Mouse (Mus musculus) megakaryocyte, embryonic 14.5 days (primary cell): Measurements from ENCODE around the gene Zscan2. TPM values are rescaled to one million over a fixed set of nuclear protein-coding genes. Genes with fewer than 3 reads are reported as not detected.

Experiments used
- H3K27me3 ChIP-seq: replicated peaks from 2 replicates; pipeline ENCODE3; 2012; ENCODE audit warnings: inconsistent platforms
- H3K36me3 ChIP-seq: replicated peaks from 2 replicates; pipeline ENCODE3; 2012; ENCODE audit warnings: low read length, inconsistent platforms, mixed read lengths
- H3K4me1 ChIP-seq: 2 replicates; pipeline ENCODE4 v1.6.1; 2012; ENCODE audit warnings: inconsistent platforms
- H3K4me3 ChIP-seq: replicated peaks from 2 replicates; pipeline ENCODE3; 2012; ENCODE audit warnings: moderate library complexity, mild to moderate bottlenecking, inconsistent platforms
- H3K9me3 ChIP-seq: 2 replicates; pipeline ENCODE4 v1.6.1; 2012; ENCODE audit warnings: inconsistent platforms
- FLI1 ChIP-seq: IDR thresholded peaks from 2 replicates; pipeline ENCODE4 v1.6.1; 2012; ENCODE audit warnings: low read length, inconsistent platforms, mixed read lengths
- GATA1 ChIP-seq: IDR thresholded peaks from 3 replicates; pipeline ENCODE4 v1.6.1; 2012; ENCODE audit warnings: mixed read lengths, low read length, inconsistent platforms, borderline replicate concordance
- polyA plus RNA-seq: library from polyadenylated mRNA; stranded (reverse); fragments of >175 nt; gene quantifications from 2 replicates; pipeline ENCODE4 v1.2.3, GENCODE M21; 2012; ENCODE audit warnings: low replicate concordance; ENCODE audit not compliant: insufficient read depth

Zscan2 gene
- polyA plus RNA-seq, 1 experiment: 3.6 TPM

DNA sequence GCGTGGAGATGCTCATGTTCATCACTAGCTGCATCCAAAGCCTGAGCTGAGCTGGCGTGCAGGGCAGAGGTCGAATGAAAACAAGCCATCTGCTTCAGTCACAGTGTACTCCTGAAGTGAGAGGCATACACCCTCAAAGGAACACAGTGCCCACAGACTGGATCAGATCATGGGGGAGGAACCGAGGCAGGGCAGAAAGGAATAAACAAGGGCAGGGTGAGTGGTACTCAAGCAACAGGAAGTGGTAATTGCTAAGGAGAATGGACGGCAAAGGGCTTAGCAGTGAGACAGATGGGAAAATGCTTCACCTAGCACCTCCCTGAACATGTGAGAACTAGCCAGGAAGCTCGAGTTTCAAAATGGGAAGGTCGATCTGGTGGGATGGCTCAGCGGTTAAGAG is 51.8 kb downstream of the Zscan2 start:
- H3K36me3 ChIP-seq: peaks cover 82% of the 10 kb centered on the region
- no peaks in the 10 kb centered on the region for H3K9me3 ChIP-seq

DNA sequence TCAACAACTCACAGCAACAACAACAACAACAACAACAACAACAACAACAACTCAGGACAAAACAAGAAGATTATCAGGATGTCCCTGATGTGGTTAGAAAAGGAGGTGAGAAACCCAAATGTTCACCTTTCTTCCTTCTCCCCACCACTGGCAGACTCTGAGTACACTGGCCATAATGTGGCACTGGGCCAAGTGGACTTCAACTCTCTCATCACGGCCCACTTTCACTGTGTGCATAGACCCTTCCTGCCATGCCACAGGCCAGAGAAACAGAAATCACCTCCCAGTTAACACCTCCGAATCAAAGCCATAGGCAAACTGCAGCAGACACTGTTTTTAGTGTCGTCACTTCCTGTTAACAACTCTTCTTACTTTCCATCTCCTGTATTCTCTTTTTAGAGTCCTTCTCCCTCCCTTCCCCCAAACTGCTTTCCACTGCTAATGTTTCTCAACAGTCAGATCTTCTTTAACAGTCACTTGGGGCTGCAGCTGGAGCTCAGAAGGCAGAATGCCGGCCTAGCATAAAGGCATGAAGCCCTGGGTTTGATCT is 57.3 kb downstream of the Zscan2 start:
- Histone ChIP-seq H3K9me3 (no peaks in the 10 kb centered on the region), H3K36me3 (peaks cover 88% of the 10 kb centered on the region), H3K4me3 (no peak overlapping the region), H3K4me1 (peaks cover 40% of the 10 kb centered on the region), H3K27me3 (no peaks in the 10 kb centered on the region)
- no peak for TF ChIP-seq GATA1
- no peak for TF ChIP-seq FLI1

More for the DNA sequence above, 51.8 kb downstream of the Zscan2 start:
- TF ChIP-seq FLI1: no peak
- Histone ChIP-seq H3K4me1 (peaks cover 18% of the 10 kb centered on the region), H3K27me3 (no peaks in the 10 kb centered on the region), H3K4me3 (no peak overlapping the region)

DNA sequence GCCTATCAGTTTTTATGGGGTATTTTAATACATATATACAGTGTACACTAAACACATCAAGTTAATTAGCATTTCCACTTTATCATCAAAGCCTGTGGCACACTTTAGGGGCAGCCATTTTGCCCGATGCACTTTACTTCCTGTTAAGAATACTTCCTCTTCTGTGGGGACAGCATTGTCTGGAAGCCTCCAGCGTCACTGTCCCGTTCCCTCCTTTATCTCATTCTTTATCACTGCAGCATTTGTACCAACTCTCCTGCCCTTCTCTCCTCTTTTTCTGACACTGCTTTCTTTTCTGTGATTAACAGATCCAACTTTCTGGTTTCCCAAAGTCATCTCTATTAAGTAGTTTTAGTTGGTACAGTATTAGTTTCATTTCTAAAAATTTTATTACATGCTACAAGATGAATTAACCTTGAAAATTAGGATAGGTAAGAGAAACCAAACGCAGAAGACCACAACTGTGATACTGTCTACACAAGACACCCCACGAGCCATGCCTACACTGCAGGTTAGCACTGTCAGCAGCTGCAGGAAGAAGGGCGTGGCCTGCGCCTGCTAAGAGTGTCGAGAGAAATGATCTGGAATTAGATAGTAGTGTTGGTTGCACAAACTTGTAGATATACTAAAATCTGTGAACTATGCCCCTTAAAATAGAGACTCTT is 58.4 kb downstream of the Zscan2 start:
- Histone ChIP-seq H3K36me3 (peaks cover 87% of the 10 kb centered on the region), H3K9me3 (no peaks in the 10 kb centered on the region), H3K4me3 (peak overlapping the region; percentile 85), H3K27me3 (no peaks in the 10 kb centered on the region), H3K4me1 (peaks cover 43% of the 10 kb centered on the region)
- no peak for TF ChIP-seq GATA1
- TF ChIP-seq FLI1: no peak

DNA sequence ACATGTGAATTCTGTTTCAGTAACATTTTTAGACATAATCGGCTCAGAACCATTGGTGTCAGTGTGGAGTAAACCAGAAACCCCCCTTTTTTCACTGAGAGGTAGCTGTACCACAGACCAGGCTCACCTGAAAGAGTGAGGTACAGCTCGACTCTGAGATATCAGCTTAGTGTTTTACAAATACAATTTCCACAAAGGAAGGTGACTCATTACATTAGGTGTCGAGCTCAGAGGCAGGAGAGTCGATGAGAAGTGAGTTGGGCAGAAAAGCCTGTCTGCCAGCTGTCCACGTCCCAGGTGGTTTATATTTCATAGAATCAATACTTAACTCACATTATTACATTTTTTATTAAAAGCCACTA is 58.9 kb downstream of the Zscan2 start:
- Histone ChIP-seq H3K4me1 (peaks cover 45% of the 10 kb centered on the region), H3K4me3 (no peak overlapping the region), H3K36me3 (peaks cover 87% of the 10 kb centered on the region), H3K9me3 (no peaks in the 10 kb centered on the region), H3K27me3 (no peaks in the 10 kb centered on the region)
- no peak for TF ChIP-seq FLI1
- no peak for TF ChIP-seq GATA1

DNA sequence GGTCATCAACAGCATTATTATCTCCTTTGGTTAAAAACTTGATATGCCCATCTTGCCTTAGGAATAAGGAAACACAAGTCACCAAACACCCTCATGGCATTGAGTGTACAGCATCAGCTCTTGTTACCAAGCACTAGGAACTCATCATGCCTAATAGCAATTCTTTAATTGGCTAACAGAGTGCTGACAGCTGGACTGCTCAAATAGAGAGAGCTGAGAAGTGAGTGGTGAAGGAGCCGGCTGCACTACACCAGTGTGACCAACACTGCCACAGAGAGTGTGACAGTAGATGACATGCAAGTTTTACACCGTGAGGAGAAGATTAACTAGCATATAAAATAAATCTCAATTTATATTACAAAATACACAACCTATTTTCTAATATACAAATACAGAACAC is 62.4 kb downstream of the Zscan2 start:
- TF ChIP-seq FLI1: no peak
- TF ChIP-seq GATA1: no peak
- peaks cover 55% of the 10 kb centered on the region for H3K4me1 ChIP-seq
- no peaks in the 10 kb centered on the region for H3K9me3 ChIP-seq
- no peaks in the 10 kb centered on the region for H3K27me3 ChIP-seq
- H3K36me3 ChIP-seq: peaks cover 84% of the 10 kb centered on the region
- no peak overlapping the region for H3K4me3 ChIP-seq

Other genes starting within 250 kb of the Zscan2 start
- gene Crtc3, start 172.0 kb upstream of the Zscan2 start, polyA plus RNA-seq: 9.4 and 13.7 TPM in 2 replicates
- 2.0 and 2.2 TPM in 2 replicates for gene Iqgap1, start 34.9 kb upstream of the Zscan2 start, polyA plus RNA-seq
- 4.8 and 13.1 TPM in 2 replicates for gene Wdr73, start 40.3 kb downstream of the Zscan2 start, polyA plus RNA-seq
- 7.8 TPM in 1 of 2 replicates, not detected in the other for gene Nmb, start 44.2 kb downstream of the Zscan2 start, polyA plus RNA-seq
- gene Sec11a, start 86.9 kb downstream of the Zscan2 start, polyA plus RNA-seq: 2.2 and 6.9 TPM in 2 replicates
- gene Zfp592, start 132.8 kb downstream of the Zscan2 start, polyA plus RNA-seq: 22.2 and 27.5 TPM in 2 replicates
- gene Alpk3, start 196.7 kb downstream of the Zscan2 start, polyA plus RNA-seq: 0.65 and 1.6 TPM in 2 replicates